Mouse (Mus musculus) limb, embryonic 14.5 days (tissue): ENCODE data around the gene AU022252. TPM values are rescaled to one million over a fixed set of nuclear protein-coding genes. Genes with fewer than 3 reads are reported as not detected.

Experiments used
- ATAC-seq: fragments of 200-750 bp; cut with Nextera tagmentation; 2 replicates; pipeline ENCODE4 v1.8.0; 2017; ENCODE audit warnings: low read depth, moderate number of reproducible peaks, moderate TSS enrichment; ENCODE audit not compliant: low FRiP score
- DNase-seq: peaks from one replicate; pipeline ENCODE4 v3.0.0-alpha.2; 2015; ENCODE audit warnings: low spot score
- H3K27ac ChIP-seq: fragments of 300-500 bp; sonication (generic); replicated peaks from 2 replicates; pipeline ENCODE4 v1.5.1; 2014; ENCODE audit warnings: low read depth, mild to moderate bottlenecking, low read length, moderate library complexity, mixed read lengths
- H3K27me3 ChIP-seq: fragments of 300-500 bp; sonication (generic); 2 replicates; pipeline ENCODE4 v1.6.1; 2014; ENCODE audit warnings: low read length, mixed read lengths; ENCODE audit not compliant: control insufficient read depth, insufficient read depth
- H3K36me3 ChIP-seq: fragments of 300-500 bp; sonication (generic); 2 replicates; pipeline ENCODE4 v1.6.1; 2014; ENCODE audit warnings: mild to moderate bottlenecking, low read length, moderate library complexity, mixed read lengths; ENCODE audit not compliant: control insufficient read depth, insufficient read depth
- H3K4me1 ChIP-seq: fragments of 300-500 bp; sonication (generic); 2 replicates; pipeline ENCODE4 v1.6.1; 2014; ENCODE audit warnings: antibody characterized with exemption, low read length, mixed read lengths; ENCODE audit not compliant: control insufficient read depth, insufficient read depth
- H3K4me2 ChIP-seq: fragments of 300-500 bp; sonication (generic); replicated peaks from 2 replicates; pipeline ENCODE4 v1.6.1; 2014; ENCODE audit warnings: low read depth, mild to moderate bottlenecking, low read length, moderate library complexity; ENCODE audit not compliant: severe bottlenecking
- H3K4me3 ChIP-seq: fragments of 300-500 bp; sonication (generic); replicated peaks from 2 replicates; pipeline ENCODE4 v1.5.1; 2014; ENCODE audit warnings: low read length
- H3K9ac ChIP-seq: fragments of 300-500 bp; sonication (generic); 2 replicates; pipeline ENCODE4 v1.6.1; 2014; ENCODE audit warnings: mild to moderate bottlenecking, low read depth, low read length, moderate library complexity; ENCODE audit not compliant: severe bottlenecking
- H3K9me3 ChIP-seq: fragments of 300-500 bp; sonication (generic); 2 replicates; pipeline ENCODE4 v1.6.1; 2016; ENCODE audit warnings: low read length; ENCODE audit not compliant: control insufficient read depth
- POLR2A ChIP-seq: fragments of 200-500 bp; IDR thresholded peaks from 2 replicates; pipeline ENCODE4 v1.8.0; 2012; ENCODE audit warnings: inconsistent platforms, mild to moderate bottlenecking, moderate library complexity, borderline replicate concordance; ENCODE audit not compliant: insufficient read depth, insufficient read length; ENCODE audit errors: extremely low read depth
- WGBS: fragments of 180-500 bp; shearing (Covaris S2); extraction: QIAGEN DNeasy Blood & Tissue Kit; methylation state at CpG from one replicate; pipeline ENCODE4 v1.1.7; 2014; 5-methylcytosine and 5-hydroxymethylcytosine counted together
- polyA plus RNA-seq, 2 experiments: library from polyadenylated mRNA; depleted of rRNA in 1 of 2; stranded (reverse) in 1 of 2; unstranded in 1 of 2; fragments of >200 nt; fragmentation: Nextera tagmentation in 1 of 2; extraction: Ambion mirVana in 1 of 2; gene quantifications; 2 replicates each; pipeline versions ENCODE4 v1.2.1 to v1.2.3; 2012 to 2014

Gene AU022252
- polyA plus RNA-seq, 2 experiments, result 17.2 to 31.9 TPM

- Histone ChIP-seq H3K4me1 (no peaks in the 10 kb centered on the region), H3K27ac (no peak overlapping the region), H3K9me3 (no peaks in the 10 kb centered on the region), H3K4me3 (no peak overlapping the region), H3K4me2 (no peak overlapping the region), H3K36me3 (peaks cover 20% of the 10 kb centered on the region), H3K9ac (no peak overlapping the region), H3K27me3 (no peaks in the 10 kb centered on the region)
- no peak for TF ChIP-seq POLR2A
- 77% methylated on average over 13 of the region's 13 CpGs for WGBS
- ATAC-seq (no peak), DNase-seq (no peak)
Measured at GRCm38 (mm10) chr4:119266606-119267005, 34.1 kb upstream of the AU022252 start.

GRCm38 (mm10) chr4:119263459-119263858 is 30.9 kb upstream of the AU022252 start:
- no peaks in the 10 kb centered on the region for H3K9me3 ChIP-seq
- no peak for DNase-seq
- no peak for TF ChIP-seq POLR2A
- no peak overlapping the region for H3K4me2 ChIP-seq
- H3K4me3 ChIP-seq, result no peak overlapping the region
- no peak overlapping the region for H3K27ac ChIP-seq
- no peaks in the 10 kb centered on the region for H3K27me3 ChIP-seq
- no peak overlapping the region for H3K9ac ChIP-seq
- ATAC-seq, result no peak
- H3K36me3 ChIP-seq, result no peaks in the 10 kb centered on the region; the same call in 1 of the 2 replicates
- 78% methylated on average over 3 of the region's 3 CpGs for WGBS
- no peaks in the 10 kb centered on the region for H3K4me1 ChIP-seq

GRCm38 (mm10) chr4:119262483-119262882 is 30.0 kb upstream of the AU022252 start:
- H3K27me3 ChIP-seq, result no peaks in the 10 kb centered on the region
- H3K9ac ChIP-seq, result no peak overlapping the region
- no peak overlapping the region for H3K4me2 ChIP-seq
- ATAC-seq (no peak), DNase-seq (no peak)
- no peaks in the 10 kb centered on the region for H3K4me1 ChIP-seq
- H3K4me3 ChIP-seq, result no peak overlapping the region
- no peak for TF ChIP-seq POLR2A
- 88% methylated on average over 5 of the region's 5 CpGs for WGBS
- no peaks in the 10 kb centered on the region for H3K36me3 ChIP-seq
- no peak overlapping the region for H3K27ac ChIP-seq
- no peaks in the 10 kb centered on the region for H3K9me3 ChIP-seq

GRCm38 (mm10) chr4:119261087-119261713 is 28.7 kb upstream of the AU022252 start:
- no peak for TF ChIP-seq POLR2A
- H3K4me2 ChIP-seq, result no peak overlapping the region
- 46% methylated on average over 7 of the region's 7 CpGs for WGBS
- no peaks in the 10 kb centered on the region for H3K4me1 ChIP-seq
- ATAC-seq, result no peak
- H3K36me3 ChIP-seq, result no peaks in the 10 kb centered on the region
- DNase-seq, result no peak
- H3K27ac ChIP-seq, result no peak overlapping the region
- no peaks in the 10 kb centered on the region for H3K27me3 ChIP-seq
- no peaks in the 10 kb centered on the region for H3K9me3 ChIP-seq
- no peak overlapping the region for H3K9ac ChIP-seq
- H3K4me3 ChIP-seq, result no peak overlapping the region

GRCm38 (mm10) chr4:119259344-119260254 is 27.1 kb upstream of the AU022252 start:
- no peak for TF ChIP-seq POLR2A
- no peak overlapping the region for H3K4me2 ChIP-seq
- no peak overlapping the region for H3K9ac ChIP-seq
- no peaks in the 10 kb centered on the region for H3K9me3 ChIP-seq
- H3K36me3 ChIP-seq, result no peaks in the 10 kb centered on the region
- DNase-seq (no peak), ATAC-seq (no peak)
- H3K27ac ChIP-seq, result no peak overlapping the region
- H3K4me1 ChIP-seq, result peaks cover 4% of the 10 kb centered on the region
- WGBS, result 86% methylated on average over 15 of the region's 15 CpGs
- no peak overlapping the region for H3K4me3 ChIP-seq
- H3K27me3 ChIP-seq, result no peaks in the 10 kb centered on the region
